Mouse (Mus musculus) liver, embryonic 11.5 days (tissue): ENCODE results near the gene Methig1. TPM values are rescaled to one million over a fixed set of nuclear protein-coding genes. Genes with fewer than 3 reads are reported as not detected.

ENCODE experiments used
- ATAC-seq: fragments of 200-750 bp; cut with Nextera tagmentation; replicated peaks from 2 replicates; pipeline ENCODE4 v1.8.0; 2017; ENCODE audit warnings: moderate number of reproducible peaks, mild to moderate bottlenecking, moderate TSS enrichment, moderate library complexity; ENCODE audit not compliant: low FRiP score
- DNase-seq: peaks from one replicate; pipeline ENCODE4 v3.0.0-alpha.2; 2017; ENCODE audit warnings: low spot score
- H3K27ac ChIP-seq: fragments of 300-500 bp; sonication (generic); 2 replicates; pipeline ENCODE4 v1.5.1; 2014; ENCODE audit warnings: mild to moderate bottlenecking, low read depth, low read length, control low read depth
- H3K27me3 ChIP-seq: fragments of 300-500 bp; sonication (generic); replicated peaks from 2 replicates; pipeline ENCODE4 v1.6.1; 2014; ENCODE audit warnings: low read length, mixed read lengths; ENCODE audit not compliant: control insufficient read depth, insufficient read depth
- H3K36me3 ChIP-seq: fragments of 300-500 bp; sonication (generic); 2 replicates; pipeline ENCODE4 v1.6.1; 2014; ENCODE audit warnings: mild to moderate bottlenecking, low read length, moderate library complexity, mixed read lengths; ENCODE audit not compliant: control insufficient read depth, insufficient read depth
- H3K4me1 ChIP-seq: fragments of 300-500 bp; sonication (generic); replicated peaks from 2 replicates; pipeline ENCODE4 v1.6.1; 2014; ENCODE audit warnings: low read length, mixed read lengths; ENCODE audit not compliant: control insufficient read depth, insufficient read depth
- H3K4me2 ChIP-seq: fragments of 300-500 bp; sonication (generic); 2 replicates; pipeline ENCODE4 v1.6.1; 2014; ENCODE audit warnings: mild to moderate bottlenecking, control low read depth, moderate library complexity
- H3K4me3 ChIP-seq: fragments of 300-500 bp; sonication (generic); 2 replicates; pipeline ENCODE4 v1.5.1; 2014; ENCODE audit warnings: low read depth, low read length, control low read depth
- H3K9ac ChIP-seq: fragments of 300-500 bp; sonication (generic); 2 replicates; pipeline ENCODE4 v1.6.1; 2014; ENCODE audit warnings: low read depth, low read length, control low read depth
- H3K9me3 ChIP-seq: fragments of 300-500 bp; sonication (generic); 2 replicates; pipeline ENCODE4 v1.6.1; 2016; ENCODE audit warnings: low read length, inconsistent platforms, mixed read lengths; ENCODE audit not compliant: control insufficient read depth
- WGBS: fragments of 180-500 bp; shearing (Covaris S2); extraction: QIAGEN DNeasy Blood & Tissue Kit; methylation state at CpG from one replicate; pipeline ENCODE4 v1.1.7; 2014; 5-methylcytosine and 5-hydroxymethylcytosine counted together
- polyA plus RNA-seq: library from polyadenylated mRNA; unstranded; fragments of >200 nt; fragmentation: Nextera tagmentation; extraction: Ambion mirVana; gene quantifications from 2 replicates; pipeline ENCODE4 v1.2.1, GENCODE M21; 2014

Methig1 gene
- polyA plus RNA-seq, 1 experiment from 2014 or later = not detected

GRCm38 (mm10) chr15:100411731-100412130, 58.8 kb downstream of the Methig1 start:
- Histone ChIP-seq H3K4me3 (no peak overlapping the region), H3K27me3 (no peaks in the 10 kb centered on the region), H3K4me2 (no peak overlapping the region), H3K27ac (no peak overlapping the region), H3K9me3 (no peaks in the 10 kb centered on the region), H3K9ac (no peak overlapping the region), H3K4me1 (peaks cover 32% of the 10 kb centered on the region), H3K36me3 (peaks cover 13% of the 10 kb centered on the region)
- ATAC-seq (no peak), DNase-seq (no peak)
- WGBS = 80% methylated on average over 5 of the region's 5 CpGs

- Histone ChIP-seq H3K36me3 (peaks cover 13% of the 10 kb centered on the region), H3K27ac (no peak overlapping the region), H3K9me3 (no peaks in the 10 kb centered on the region), H3K9ac (no peak overlapping the region), H3K4me3 (no peak overlapping the region), H3K4me2 (no peak overlapping the region), H3K4me1 (peaks cover 46% of the 10 kb centered on the region), H3K27me3 (no peaks in the 10 kb centered on the region)
- 62% methylated on average over 4 of the region's 5 CpGs for WGBS
- DNase-seq = no peak
- ATAC-seq = no peak
Observed at GRCm38 (mm10) chr15:100413306-100413705, 60.4 kb downstream of the Methig1 start.

- Histone ChIP-seq H3K36me3 (peaks cover 9% of the 10 kb centered on the region), H3K4me2 (no peak overlapping the region), H3K27me3 (no peaks in the 10 kb centered on the region), H3K4me3 (no peak overlapping the region), H3K4me1 (peaks cover 53% of the 10 kb centered on the region), H3K27ac (no peak overlapping the region), H3K9me3 (no peaks in the 10 kb centered on the region), H3K9ac (no peak overlapping the region)
- ATAC-seq (no peak), DNase-seq (no peak)
- 58% methylated on average over 4 of the region's 4 CpGs for WGBS
Observed at GRCm38 (mm10) chr15:100414011-100414410, 61.1 kb downstream of the Methig1 start.

- no peak overlapping the region for H3K4me3 ChIP-seq
- H3K27me3 ChIP-seq = no peaks in the 10 kb centered on the region
- DNase-seq (no peak), ATAC-seq (no peak)
- 92% methylated on average over 13 of the region's 13 CpGs for WGBS
- no peak overlapping the region for H3K9ac ChIP-seq
- peaks cover 61% of the 10 kb centered on the region for H3K4me1 ChIP-seq
- no peaks in the 10 kb centered on the region for H3K9me3 ChIP-seq
- peaks cover 2% of the 10 kb centered on the region; the same call in 1 of the 2 replicates for H3K36me3 ChIP-seq
- no peak overlapping the region for H3K4me2 ChIP-seq
- no peak overlapping the region for H3K27ac ChIP-seq
Observed at GRCm38 (mm10) chr15:100414942-100415341, 62.0 kb downstream of the Methig1 start.

- H3K36me3 ChIP-seq = no peaks in the 10 kb centered on the region
Observed at GRCm38 (mm10) chr15:100415684-100416083, 62.7 kb downstream of the Methig1 start.

GRCm38 (mm10) chr15:100417854-100418450, 65.0 kb downstream of the Methig1 start:
- 76% methylated on average over 9 of the region's 9 CpGs for WGBS
- H3K4me2 ChIP-seq = peak overlapping the region; percentile 100
- ATAC-seq (no peak), DNase-seq (no peak)
- H3K36me3 ChIP-seq = no peaks in the 10 kb centered on the region
- no peaks in the 10 kb centered on the region for H3K9me3 ChIP-seq
- H3K9ac ChIP-seq = peak overlapping the region; percentile 51
- no peaks in the 10 kb centered on the region for H3K27me3 ChIP-seq
- H3K4me1 ChIP-seq = peaks cover 69% of the 10 kb centered on the region
- peak overlapping the region; percentile 46; the same call in 1 of the 2 replicates for H3K27ac ChIP-seq
- no peak overlapping the region for H3K4me3 ChIP-seq

More at GRCm38 (mm10) chr15:100415684-100416083, 62.7 kb downstream of the Methig1 start:
- Histone ChIP-seq H3K27ac (no peak overlapping the region), H3K4me2 (no peak overlapping the region), H3K4me1 (peaks cover 66% of the 10 kb centered on the region), H3K4me3 (no peak overlapping the region), H3K9ac (no peak overlapping the region), H3K27me3 (no peaks in the 10 kb centered on the region), H3K9me3 (no peaks in the 10 kb centered on the region)
- ATAC-seq (no peak), DNase-seq (no peak)
- 89% methylated on average over 8 of the region's 8 CpGs for WGBS

GRCm38 (mm10) chr15:100419311-100419710, 66.4 kb downstream of the Methig1 start:
- Histone ChIP-seq H3K4me2 (peak overlapping the region; percentile 100), H3K27ac (peak overlapping the region; percentile 99), H3K4me1 (peaks cover 69% of the 10 kb centered on the region), H3K4me3 (peak overlapping the region; percentile 100), H3K27me3 (peaks cover under 1% of the 10 kb centered on the region; the same call in 1 of the 2 replicates), H3K9me3 (no peaks in the 10 kb centered on the region), H3K36me3 (no peaks in the 10 kb centered on the region), H3K9ac (peak overlapping the region; percentile 59)
- DNase-seq = no peak
- ATAC-seq = peak; percentile 0; the same call in 1 of the 2 replicates
- WGBS = 58% methylated on average over 8 of the region's 8 CpGs

GRCm38 (mm10) chr15:100419901-100420745, 67.2 kb downstream of the Methig1 start:
- Histone ChIP-seq H3K27me3 (peaks cover 9% of the 10 kb centered on the region), H3K4me1 (peaks cover 65% of the 10 kb centered on the region), H3K4me2 (peak overlapping the region; percentile 100), H3K27ac (peak overlapping the region; percentile 99), H3K36me3 (no peaks in the 10 kb centered on the region), H3K4me3 (peak overlapping the region; percentile 100), H3K9me3 (no peaks in the 10 kb centered on the region), H3K9ac (peak overlapping the region; percentile 98)
- WGBS = 26% methylated on average over 9 of the region's 9 CpGs
- ATAC-seq = peak; percentile 83
- DNase-seq = no peak
